Mouse (Mus musculus): ENCODE measurements around the gene Gm10974. TPM values are rescaled to one million over a fixed set of nuclear protein-coding genes. Genes with fewer than 3 reads are reported as not detected.

The Gm10974 gene
- polyA plus RNA-seq, 1 experiment = not detected

- WGBS = 72% methylated on average over 8 of the region's 8 CpGs
- DNase-seq (ENCODE audit: low read depth, low spot score) = no peak
These were observed 35.9 kb downstream of the Gm10974 start for GRCm38 (mm10) chr7:66401605-66402004.

- DNase-seq (ENCODE audit: low read depth, low spot score) = no peak
- WGBS = 86% methylated on average over 5 of the region's 5 CpGs
These were observed 37.2 kb downstream of the Gm10974 start for GRCm38 (mm10) chr7:66402876-66403275.

GRCm38 (mm10) chr7:66404141-66404540 lies 38.4 kb downstream of the Gm10974 start:
- no peak for DNase-seq (ENCODE audit: low read depth, low spot score)
- WGBS = 65% methylated on average over 10 of the region's 10 CpGs

- WGBS = 71% methylated on average over 4 of the region's 4 CpGs
- no peak for DNase-seq (ENCODE audit: low read depth, low spot score)
These were observed 39.1 kb downstream of the Gm10974 start for GRCm38 (mm10) chr7:66404802-66405201.

GRCm38 (mm10) chr7:66405541-66405940 lies 39.8 kb downstream of the Gm10974 start:
- WGBS = 68% methylated on average over 11 of the region's 11 CpGs

GRCm38 (mm10) chr7:66405951-66406721 lies 40.4 kb downstream of the Gm10974 start:
- WGBS = 59% methylated on average over 13 of the region's 13 CpGs
- DNase-seq (ENCODE audit: low read depth, low spot score) = no peak

More at GRCm38 (mm10) chr7:66405541-66405940, 39.8 kb downstream of the Gm10974 start:
- no peak for DNase-seq (ENCODE audit: low read depth, low spot score)

GRCm38 (mm10) chr7:66406971-66407370 lies 41.3 kb downstream of the Gm10974 start:
- 58% methylated on average over 8 of the region's 8 CpGs for WGBS
- DNase-seq (ENCODE audit: low read depth, low spot score) = no peak

- no peak for DNase-seq (ENCODE audit: low read depth, low spot score)
- 63% methylated on average over 6 of the region's 6 CpGs for WGBS
These were observed 43.7 kb downstream of the Gm10974 start for GRCm38 (mm10) chr7:66409433-66409832.

- DNase-seq (ENCODE audit: low read depth, low spot score) = no peak
- 85% methylated on average over 7 of the region's 7 CpGs for WGBS
These were observed 47.4 kb downstream of the Gm10974 start for GRCm38 (mm10) chr7:66413093-66413492.

- DNase-seq (ENCODE audit: low read depth, low spot score) = no peak
- WGBS = 70% methylated on average over 4 of the region's 4 CpGs
These were observed 51.1 kb downstream of the Gm10974 start for GRCm38 (mm10) chr7:66416829-66417228.

GRCm38 (mm10) chr7:66418981-66419380 lies 53.3 kb downstream of the Gm10974 start:
- 30% methylated on average over 12 of the region's 12 CpGs for WGBS
- DNase-seq (ENCODE audit: low read depth, low spot score) = no peak

GRCm38 (mm10) chr7:66421903-66422302 lies 56.2 kb downstream of the Gm10974 start:
- DNase-seq (ENCODE audit: low read depth, low spot score) = no peak
- 79% methylated on average over 8 of the region's 8 CpGs for WGBS

GRCm38 (mm10) chr7:66427053-66427436 lies 61.3 kb downstream of the Gm10974 start:
- 4% methylated on average over 23 of the region's 23 CpGs for WGBS
- no peak for DNase-seq (ENCODE audit: low read depth, low spot score)

GRCm38 (mm10) chr7:66427437-66428161 lies 61.9 kb downstream of the Gm10974 start, which contains the start of gene Aldh1a3:
TSS of gene Aldh1a3 (minus strand) at chr7:66427517.
- no peak for DNase-seq (ENCODE audit: low read depth, low spot score)
- WGBS = 2% methylated on average over 56 of the region's 56 CpGs

- DNase-seq (ENCODE audit: low read depth, low spot score) = no peak
These were observed 68.8 kb downstream of the Gm10974 start for GRCm38 (mm10) chr7:66434453-66434935.

More at GRCm38 (mm10) chr7:66434453-66434935, 68.8 kb downstream of the Gm10974 start:
- 29% methylated on average over 10 of the region's 10 CpGs for WGBS

Other genes starting within 250 kb of the Gm10974 start
- 20.1 and 25.3 TPM in 2 replicates for gene Lrrk1, start 22.4 kb downstream of the Gm10974 start, polyA plus RNA-seq (2012; rRNA removed)
- 7.0 and 15.7 TPM in 2 replicates for gene Aldh1a3, start 61.6 kb downstream of the Gm10974 start, polyA plus RNA-seq (2012; rRNA removed)